Mouse (Mus musculus): ENCODE measurements around the gene Gpbar1.

DNA sequence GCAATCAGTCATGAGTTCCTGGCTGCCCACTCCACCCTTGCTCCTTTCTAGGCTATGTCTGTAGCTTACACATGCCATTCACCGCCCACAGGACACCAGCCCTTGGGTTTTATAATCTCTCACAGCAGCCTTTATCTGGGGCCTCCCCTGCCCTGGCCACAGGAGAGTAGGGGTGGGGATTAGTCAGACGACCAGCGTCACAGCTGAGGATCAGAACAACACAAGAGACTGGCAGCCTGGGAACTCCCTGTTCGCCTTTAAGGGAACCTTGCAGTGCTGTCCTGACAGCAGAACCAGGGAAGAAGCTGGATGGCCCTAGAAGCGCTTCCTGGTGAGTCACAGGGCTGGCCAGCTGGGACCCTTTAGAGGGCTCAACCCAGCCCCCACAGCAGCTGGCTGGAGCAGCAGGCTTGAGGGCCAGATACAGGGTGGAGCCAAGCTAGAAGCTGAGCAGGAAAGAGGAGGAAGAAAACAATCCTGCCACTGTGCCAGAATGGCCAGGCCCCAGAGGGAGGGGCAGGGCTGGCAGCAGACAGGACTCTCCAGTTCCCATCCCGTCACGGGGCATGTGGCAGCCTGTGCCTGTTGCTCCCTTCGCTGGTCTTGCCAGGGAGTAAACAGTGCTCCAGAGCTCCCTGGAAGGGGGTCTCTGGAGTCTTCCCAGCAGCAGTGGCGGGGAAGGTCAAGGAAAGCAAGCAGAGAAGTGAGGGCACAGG lies 17.3 kb downstream of the Gpbar1 start:
- TF ChIP-seq CTCF (IDR thresholded peaks at IDR 0.05; ENCODE audit: extremely low read depth, insufficient read length, insufficient replicate concordance, low read depth, low read length) (no peak), POLR2A (IDR thresholded peaks at IDR 0.05; ENCODE audit: low read depth, low read length) (peak; percentile 43)
